Mouse (Mus musculus): ENCODE measurements around the gene Fkbp15. TPM values are rescaled to one million over a fixed set of nuclear protein-coding genes. Genes with fewer than 3 reads are reported as not detected.

The Fkbp15 gene
- polyA plus RNA-seq (2016; fragmentation: Nextera tagmentation; extraction: Ambion mirVana) = 18.6 and 21.1 TPM in 2 replicates

DNA sequence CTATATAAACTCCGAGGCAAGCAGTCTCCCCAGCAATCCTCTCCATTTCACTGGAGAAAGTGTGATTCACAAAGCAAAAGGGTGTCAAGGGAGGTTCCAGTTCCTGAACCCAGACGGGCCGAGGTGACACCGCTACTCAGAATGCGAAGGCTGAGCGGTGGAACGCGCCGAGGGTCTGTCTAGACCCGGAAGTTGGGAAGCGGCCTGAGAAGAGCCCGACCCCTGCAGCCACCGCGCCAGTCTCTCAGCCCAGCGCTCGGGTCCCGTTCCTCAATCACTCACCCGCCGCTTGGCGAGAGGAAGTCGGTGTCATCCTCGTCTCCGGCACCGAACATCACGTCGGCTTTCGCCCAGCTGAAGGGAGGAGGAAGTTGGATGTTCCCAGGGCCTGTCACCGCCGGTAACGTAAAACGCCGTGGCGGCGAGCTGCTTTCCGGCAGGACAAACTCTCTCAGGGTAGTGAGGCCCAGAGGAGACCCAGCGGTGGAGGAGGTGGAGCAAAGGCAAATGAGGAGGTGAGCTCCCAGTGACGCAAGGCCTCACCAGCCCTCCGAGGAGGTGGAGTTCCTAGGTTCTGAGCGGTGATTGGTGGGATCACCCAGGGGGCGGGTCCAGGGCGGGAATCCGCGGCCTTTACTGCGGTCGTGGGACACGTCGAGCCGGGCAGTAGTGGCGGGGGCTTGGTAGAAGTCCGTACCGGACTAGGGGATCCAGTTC lies at the start of gene Fkbp15, which contains the start of gene Slc31a1:
Gene Fkbp15 (minus strand): TSS at position 461 of the 717 bp plus-strand sequence.
Gene Slc31a1 (plus strand): TSS at position 640 of the 717 bp plus-strand sequence.
- H3K36me3 ChIP-seq = peaks cover 24% of the 10 kb centered on the region
- peak; percentile 99 for ATAC-seq
- peak within 1 kb of the TSS; percentile 88 for H3K27ac ChIP-seq
- no peaks in the 10 kb centered on the region for H3K9me3 ChIP-seq (replicated peaks)
- H3K4me1 ChIP-seq = peaks cover 38% of the 10 kb centered on the region
- H3K4me2 ChIP-seq = peak within 1 kb of the TSS; percentile 86
- no peaks in the 10 kb centered on the region for H3K27me3 ChIP-seq (replicated peaks)
- H3K9ac ChIP-seq = peak within 1 kb of the TSS; percentile 83
- H3K4me3 ChIP-seq = peak within 1 kb of the TSS; percentile 78
- 0% methylated on average over 51 of the region's 51 CpGs for WGBS (ENCODE audit: insufficient replicate concordance)

GRCm38 (mm10) chr4:62409615-62410014 lies 49.3 kb upstream of the Fkbp15 start:
- peak overlapping the region; percentile 92 for H3K9ac ChIP-seq
- peaks cover 56% of the 10 kb centered on the region for H3K36me3 ChIP-seq
- peak overlapping the region; percentile 94 for H3K4me3 ChIP-seq
- H3K27me3 ChIP-seq (replicated peaks) = no peaks in the 10 kb centered on the region
- peak overlapping the region; percentile 85 for H3K4me2 ChIP-seq
- ATAC-seq = no peak
- H3K9me3 ChIP-seq (replicated peaks) = no peaks in the 10 kb centered on the region
- peaks cover 39% of the 10 kb centered on the region for H3K4me1 ChIP-seq
- WGBS (ENCODE audit: insufficient replicate concordance) = 25% methylated on average over 6 of the region's 6 CpGs
- peak overlapping the region; percentile 91 for H3K27ac ChIP-seq

DNA sequence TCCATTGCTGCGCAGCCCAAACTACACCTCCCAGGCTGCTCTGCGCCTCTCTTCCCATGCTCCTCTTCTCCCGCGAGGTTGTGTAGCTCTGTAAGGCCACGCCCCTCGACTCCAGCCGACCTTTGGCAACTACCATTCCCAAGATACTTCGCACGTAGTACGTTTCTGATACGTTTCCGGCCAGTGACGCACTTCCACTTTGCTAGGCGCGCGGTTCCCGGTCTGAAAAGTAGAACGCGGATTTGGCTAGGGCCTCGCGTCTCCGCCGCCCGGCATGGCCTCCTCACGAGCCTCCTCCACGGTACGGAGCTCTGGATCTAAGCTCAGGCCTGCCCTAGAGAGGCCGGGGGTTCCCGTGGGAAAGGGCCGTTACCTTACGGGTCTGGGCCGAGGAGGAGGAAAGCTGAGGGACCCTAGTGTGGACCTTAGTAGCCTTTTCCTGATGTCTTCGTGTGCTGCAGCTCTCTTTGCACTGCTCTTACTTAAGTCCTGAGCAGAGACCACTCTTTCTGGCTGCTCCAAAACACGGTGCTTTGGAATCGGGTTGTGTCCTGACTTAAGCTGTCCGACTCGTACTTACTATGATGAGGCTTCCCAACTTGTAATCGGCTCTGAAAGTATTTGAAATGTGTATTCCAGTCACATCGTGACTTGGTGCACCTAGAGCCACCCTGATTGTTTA lies 48.4 kb upstream of the Fkbp15 start, which contains the start of the genes Cdc26 and Prpf4:
Gene Cdc26 (minus strand): TSS at position 42 of the 682 bp plus-strand sequence.
Gene Prpf4 (plus strand): TSS at position 197 of the 682 bp plus-strand sequence.
- Histone ChIP-seq H3K4me3 (peak within 1 kb of the TSS; percentile 94), H3K27ac (peak within 1 kb of the TSS; percentile 91), H3K27me3 (replicated peaks) (no peaks in the 10 kb centered on the region), H3K4me2 (peak within 1 kb of the TSS; percentile 85), H3K4me1 (peaks cover 39% of the 10 kb centered on the region), H3K36me3 (peaks cover 55% of the 10 kb centered on the region), H3K9me3 (replicated peaks) (no peaks in the 10 kb centered on the region), H3K9ac (peak within 1 kb of the TSS; percentile 92)
- ATAC-seq = peak; percentile 98
- WGBS (ENCODE audit: insufficient replicate concordance) = under 1% methylated on average over 39 of the region's 39 CpGs

GRCm38 (mm10) chr4:62407730-62408582 lies 47.6 kb upstream of the Fkbp15 start:
- Histone ChIP-seq H3K27ac (peak overlapping the region; percentile 87), H3K4me3 (peak overlapping the region; percentile 94), H3K4me2 (peak overlapping the region; percentile 85), H3K4me1 (peaks cover 39% of the 10 kb centered on the region), H3K9ac (peak overlapping the region; percentile 83), H3K27me3 (replicated peaks) (no peaks in the 10 kb centered on the region), H3K36me3 (peaks cover 55% of the 10 kb centered on the region), H3K9me3 (replicated peaks) (no peaks in the 10 kb centered on the region)
- under 1% methylated on average over 35 of the region's 35 CpGs for WGBS (ENCODE audit: insufficient replicate concordance)
- peak; percentile 57 for ATAC-seq

- peak overlapping the region; percentile 34; the same call in 1 of the 2 replicates for H3K4me2 ChIP-seq
- ATAC-seq = no peak
- H3K27ac ChIP-seq = peak overlapping the region; percentile 12; the same call in 1 of the 2 replicates
- H3K36me3 ChIP-seq = peaks cover 55% of the 10 kb centered on the region
- 70% methylated on average over 4 of the region's 4 CpGs for WGBS (ENCODE audit: insufficient replicate concordance)
- H3K4me1 ChIP-seq = peaks cover 39% of the 10 kb centered on the region
- no peaks in the 10 kb centered on the region for H3K9me3 ChIP-seq (replicated peaks)
- no peaks in the 10 kb centered on the region for H3K27me3 ChIP-seq (replicated peaks)
- H3K9ac ChIP-seq = peak overlapping the region; percentile 35; the same call in 1 of the 2 replicates
- no peak overlapping the region; the same call in 1 of the 2 replicates for H3K4me3 ChIP-seq
These were observed 45.8 kb upstream of the Fkbp15 start for GRCm38 (mm10) chr4:62406133-62406532.

GRCm38 (mm10) chr4:62398956-62399355 lies 38.6 kb upstream of the Fkbp15 start:
- H3K4me3 ChIP-seq = no peak overlapping the region
- no peak overlapping the region for H3K4me2 ChIP-seq
- peaks cover 9% of the 10 kb centered on the region; the same call in 1 of the 2 replicates for H3K4me1 ChIP-seq
- 81% methylated on average over 3 of the region's 3 CpGs for WGBS (ENCODE audit: insufficient replicate concordance)
- H3K27ac ChIP-seq = no peak overlapping the region
- H3K36me3 ChIP-seq = peaks cover 92% of the 10 kb centered on the region
- no peaks in the 10 kb centered on the region for H3K27me3 ChIP-seq (replicated peaks)
- no peaks in the 10 kb centered on the region for H3K9me3 ChIP-seq (replicated peaks)
- ATAC-seq = no peak
- H3K9ac ChIP-seq = no peak overlapping the region

DNA sequence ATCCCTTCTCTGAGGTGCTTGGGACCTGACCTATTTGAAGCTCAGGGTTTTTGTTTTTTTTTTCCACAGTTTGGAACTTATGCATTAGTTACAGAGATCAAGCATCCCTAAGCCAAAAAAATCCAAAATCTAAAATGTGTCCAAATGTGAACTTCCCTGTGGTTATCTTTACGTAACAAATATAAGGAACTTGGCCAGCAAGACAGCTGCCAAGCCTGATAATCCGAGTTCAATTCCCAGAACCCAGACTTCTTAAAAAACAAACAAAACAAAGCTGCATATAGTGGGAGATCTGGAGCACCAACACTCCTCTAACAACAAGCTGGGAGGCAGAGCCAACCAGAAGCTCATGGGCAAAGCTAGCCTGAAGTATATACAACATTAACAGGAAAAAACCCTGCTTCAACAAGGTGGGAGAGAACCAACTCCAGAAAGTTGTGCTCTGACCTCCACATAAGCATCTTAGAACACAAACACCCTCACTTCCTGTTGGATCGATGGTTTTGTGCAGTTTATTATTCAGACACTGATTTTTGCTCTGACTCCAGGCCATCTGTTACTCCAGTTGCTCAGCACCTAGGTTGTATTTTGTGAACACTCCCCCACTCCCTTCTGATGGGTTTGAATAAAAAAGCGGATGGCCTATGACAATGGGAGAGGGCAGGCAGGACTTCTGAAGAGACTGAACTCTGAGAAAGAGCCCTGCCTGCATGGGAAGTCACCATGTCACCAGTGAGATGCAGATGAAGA lies 37.4 kb upstream of the Fkbp15 start:
- Histone ChIP-seq H3K4me2 (no peak overlapping the region), H3K27me3 (replicated peaks) (no peaks in the 10 kb centered on the region), H3K9ac (no peak overlapping the region), H3K4me3 (no peak overlapping the region), H3K36me3 (peaks cover 89% of the 10 kb centered on the region), H3K27ac (no peak overlapping the region), H3K9me3 (replicated peaks) (no peaks in the 10 kb centered on the region), H3K4me1 (peaks cover 9% of the 10 kb centered on the region; the same call in 1 of the 2 replicates)
- ATAC-seq = no peak
- 69% methylated on average over 4 of the region's 4 CpGs for WGBS (ENCODE audit: insufficient replicate concordance)

DNA sequence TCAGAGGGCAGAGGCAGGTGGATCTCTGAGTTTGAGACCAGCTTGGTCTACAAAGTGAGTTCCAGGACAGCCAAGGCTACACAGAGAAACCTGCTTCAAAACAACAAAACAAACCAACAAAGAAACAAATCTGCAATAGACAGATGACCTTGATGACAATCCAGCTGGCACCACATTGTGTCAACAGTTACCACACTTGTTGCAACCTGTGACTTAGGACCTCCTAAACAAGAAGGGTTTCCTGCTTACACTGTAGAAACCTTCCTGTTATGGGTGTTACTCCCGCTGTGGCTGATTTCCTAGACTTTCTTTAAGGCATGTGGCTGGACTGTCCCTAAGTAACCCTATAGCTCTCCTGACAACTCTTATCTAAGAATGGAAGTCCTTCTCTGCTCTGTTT lies 35.5 kb upstream of the Fkbp15 start:
- no peak overlapping the region for H3K9ac ChIP-seq
- no peak for ATAC-seq
- WGBS (ENCODE audit: insufficient replicate concordance) = 80% methylated on average over 1 of the region's 1 CpGs
- H3K27ac ChIP-seq = no peak overlapping the region
- peaks cover 89% of the 10 kb centered on the region for H3K36me3 ChIP-seq
- no peak overlapping the region for H3K4me3 ChIP-seq
- no peaks in the 10 kb centered on the region for H3K27me3 ChIP-seq (replicated peaks)
- H3K4me1 ChIP-seq = peaks cover 1% of the 10 kb centered on the region; the same call in 1 of the 2 replicates
- no peaks in the 10 kb centered on the region for H3K9me3 ChIP-seq (replicated peaks)
- H3K4me2 ChIP-seq = no peak overlapping the region

GRCm38 (mm10) chr4:62393459-62393858 lies 33.1 kb upstream of the Fkbp15 start:
- Histone ChIP-seq H3K9me3 (replicated peaks) (no peaks in the 10 kb centered on the region), H3K4me2 (no peak overlapping the region), H3K4me1 (peaks cover 14% of the 10 kb centered on the region), H3K27ac (no peak overlapping the region), H3K4me3 (no peak overlapping the region), H3K27me3 (replicated peaks) (no peaks in the 10 kb centered on the region), H3K36me3 (peaks cover 91% of the 10 kb centered on the region), H3K9ac (no peak overlapping the region)
- WGBS (ENCODE audit: insufficient replicate concordance) = 73% methylated on average over 6 of the region's 6 CpGs
- no peak for ATAC-seq

GRCm38 (mm10) chr4:62391892-62392291 lies 31.5 kb upstream of the Fkbp15 start:
- no peak for ATAC-seq
- no peak overlapping the region for H3K4me2 ChIP-seq
- H3K9me3 ChIP-seq (replicated peaks) = no peaks in the 10 kb centered on the region
- peaks cover 14% of the 10 kb centered on the region for H3K4me1 ChIP-seq
- 77% methylated on average over 7 of the region's 7 CpGs for WGBS (ENCODE audit: insufficient replicate concordance)
- H3K9ac ChIP-seq = no peak overlapping the region
- H3K4me3 ChIP-seq = no peak overlapping the region
- H3K27ac ChIP-seq = no peak overlapping the region
- no peaks in the 10 kb centered on the region for H3K27me3 ChIP-seq (replicated peaks)
- H3K36me3 ChIP-seq = peaks cover 87% of the 10 kb centered on the region

Measured in liver, embryonic 12.5 days (tissue).